In the genomic region with DNA sequence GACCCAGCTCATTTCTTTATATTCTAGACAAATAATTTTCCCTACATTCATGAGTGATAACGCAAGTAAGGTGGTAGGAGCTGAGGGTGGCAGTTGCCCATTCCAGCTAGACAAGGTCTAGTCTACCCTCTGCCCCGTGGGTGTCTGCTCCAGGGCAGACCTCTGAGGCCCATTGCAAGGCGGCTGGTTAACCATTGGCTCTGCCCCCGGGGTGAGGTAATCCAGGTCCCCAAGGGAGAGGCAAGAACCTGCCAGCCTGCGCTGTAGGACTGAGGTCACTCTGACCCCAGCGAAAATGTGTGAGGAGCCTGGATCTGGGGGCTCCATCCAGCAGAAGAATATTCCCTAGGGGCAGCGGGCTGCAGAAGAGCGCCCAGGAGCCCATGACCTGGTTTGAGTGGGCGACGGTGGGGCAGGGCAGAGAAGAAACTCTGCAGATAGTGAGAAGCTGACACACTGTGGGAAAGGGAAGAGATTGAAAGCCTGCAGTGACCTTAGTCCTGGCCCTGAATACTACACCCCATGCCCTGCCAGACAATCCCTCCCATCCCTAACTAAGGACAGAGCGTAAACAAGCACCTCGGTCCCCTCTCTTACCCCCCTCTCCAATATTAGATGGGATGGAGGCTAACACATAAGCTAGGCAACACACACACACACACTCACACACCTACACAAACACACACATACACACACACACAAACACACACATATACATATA, we compare ENCODE assay signal across 15 mouse cellular contexts. TPM values are rescaled to one million over a fixed set of nuclear protein-coding genes. Genes with fewer than 3 reads are reported as not detected.
DNase-seq lines count a peak whose midpoint lies in the region; ATAC-seq and TF ChIP-seq lines count a peak whose summit lies in the region.
"Had no signal": no experiment of that assay in that cellular context is flagged by ENCODE, and none has a peak within 500 bp of the region (broad histone marks: within the 10 kb centered on the region; RNA-seq: fewer than 3 reads in every experiment).

No protein-coding gene starts in this region.

- no peak for TF ChIP-seq EP300 in liver, postnatal 0 days (IDR thresholded peaks at IDR 0.05; ENCODE audit: low read depth)

- H3K4me3 ChIP-seq in liver, embryonic 12.5 days: no peak overlapping the region
- no peak overlapping the region for H3K4me3 ChIP-seq in liver, postnatal 0 days (ENCODE audit: low read depth, low read length)
- H3K4me3 ChIP-seq: embryonic facial prominence, embryonic 12.5 days; heart, adult 2 months; megakaryocyte, embryonic 14.5 days; neural tube, embryonic 15.5 days had no signal

- no peaks in the 10 kb centered on the region for H3K9me3 ChIP-seq in liver, embryonic 12.5 days (replicated peaks)
- no peaks in the 10 kb centered on the region for H3K9me3 ChIP-seq in liver, postnatal 0 days (ENCODE audit: low read length)
- H3K9me3 ChIP-seq: embryonic facial prominence, embryonic 12.5 days; megakaryocyte, embryonic 14.5 days; neural tube, embryonic 15.5 days had no signal

- H3K27me3 ChIP-seq in liver, embryonic 12.5 days (replicated peaks): no peaks in the 10 kb centered on the region; the same call in 1 of the 2 replicates
- H3K27me3 ChIP-seq in liver, postnatal 0 days (ENCODE audit: insufficient read depth, low read length): no peaks in the 10 kb centered on the region
- H3K27me3 ChIP-seq: embryonic facial prominence, embryonic 12.5 days; neural tube, embryonic 15.5 days had no signal

- intact Hi-C loops in heart, postnatal 25 days (cut with DNase I): no loop called here

- 56% methylated on average over 12 of the region's 12 CpGs for WGBS in liver, embryonic 12.5 days (ENCODE audit: insufficient replicate concordance)
- 57% methylated on average over 12 of the region's 12 CpGs for WGBS in liver, postnatal 0 days (ENCODE audit: insufficient replicate concordance)

- peaks cover 27% of the 10 kb centered on the region for H3K4me1 ChIP-seq in liver, embryonic 12.5 days
- H3K4me1 ChIP-seq in liver, postnatal 0 days (ENCODE audit: insufficient read depth): no peaks in the 10 kb centered on the region
- H3K4me1 ChIP-seq: embryonic facial prominence, embryonic 12.5 days; megakaryocyte, embryonic 14.5 days; neural tube, embryonic 15.5 days had no signal

- H3K4me2 ChIP-seq in liver, embryonic 12.5 days: no peak overlapping the region
- peak overlapping the region; percentile 7; the same call in 1 of the 2 replicates for H3K4me2 ChIP-seq in liver, postnatal 0 days (ENCODE audit: low read depth, low read length)
- H3K4me2 ChIP-seq: embryonic facial prominence, embryonic 12.5 days; neural tube, embryonic 15.5 days had no signal

- DNase-seq in liver: no peak
- DNase-seq in adrenal gland, postnatal 25 days: peak; percentile 40
- DNase-seq in kidney, adult 8-10 months: peak; percentile 79
- no peak for DNase-seq in liver, postnatal 0 days
- no peak for DNase-seq in layer of hippocampus, adult 8-10 months (ENCODE audit: low spot score in 2 of 2)
- no peak for DNase-seq in heart, postnatal 25 days (ENCODE audit: low spot score)
- no peak for DNase-seq in right cerebral cortex, postnatal 25 days
- DNase-seq: heart, adult 2 months; heart, postnatal 10 days; thymus, postnatal 14 days had no signal

- H3K27ac ChIP-seq in liver, embryonic 12.5 days: no peak overlapping the region
- H3K27ac ChIP-seq in liver, postnatal 0 days (ENCODE audit: low read depth): no peak overlapping the region
- H3K27ac ChIP-seq: embryonic facial prominence, embryonic 12.5 days; heart, adult 2 months; neural tube, embryonic 15.5 days had no signal

- H3K36me3 ChIP-seq in liver, embryonic 12.5 days: no peaks in the 10 kb centered on the region
- no peaks in the 10 kb centered on the region for H3K36me3 ChIP-seq in liver, postnatal 0 days (replicated peaks; ENCODE audit: insufficient read depth, low read length)
- H3K36me3 ChIP-seq: embryonic facial prominence, embryonic 12.5 days; neural tube, embryonic 15.5 days had no signal

- TF ChIP-seq CTCF in liver, postnatal 0 days (IDR thresholded peaks at IDR 0.05; ENCODE audit: low read depth): no peak

- no peak overlapping the region for H3K9ac ChIP-seq in liver, embryonic 12.5 days
- H3K9ac ChIP-seq in liver, postnatal 0 days (replicated peaks): no peak overlapping the region
- H3K9ac ChIP-seq: embryonic facial prominence, embryonic 12.5 days; neural tube, embryonic 15.5 days had no signal

- ATAC-seq in liver, embryonic 12.5 days: peak; percentile 51; the same call in 1 of the 2 replicates
- peak; percentile 76; the same call in 1 of the 2 replicates for ATAC-seq in liver, postnatal 0 days

RNA-seq across cellular contexts. Expression of gene Elf3, which starts 21.1 kb away (rescaled TPM):
- polyA plus RNA-seq in liver, embryonic 12.5 days (2016; fragmentation: Nextera tagmentation; extraction: Ambion mirVana): 1.1 and 1.8 TPM in 2 replicates
- total RNA-seq in adrenal gland, postnatal 25 days (2021): 0.21 TPM in 1 of 2 replicates, not detected in the other
- polyA plus RNA-seq in liver, postnatal 0 days (2015; fragmentation: Nextera tagmentation; extraction: Ambion mirVana): 0.59 and 0.67 TPM in 2 replicates
- not detected for total RNA-seq in layer of hippocampus, adult 8-10 months (2022)
- not detected for total RNA-seq in heart, postnatal 25 days (2021)
- total RNA-seq: heart, adult 2 months; MEL had no signal

RNA-seq across cellular contexts. Expression of gene Rnpep, which starts 46.6 kb away (rescaled TPM):
- polyA plus RNA-seq in liver, embryonic 12.5 days (2016; fragmentation: Nextera tagmentation; extraction: Ambion mirVana): 36.6 and 38.6 TPM in 2 replicates
- total RNA-seq in adrenal gland, postnatal 25 days (2021): 50.9 and 58.0 TPM in 2 replicates
- polyA plus RNA-seq in liver, postnatal 0 days (2015; fragmentation: Nextera tagmentation; extraction: Ambion mirVana): 20.0 TPM in 2 replicates
- total RNA-seq in layer of hippocampus, adult 8-10 months (2022): 10 to 100 TPM; 53.9 to 63.9 (median 59.3) TPM
- 10 to 100 TPM; 22.1 TPM for total RNA-seq in heart, postnatal 25 days (2021)

Comparison
In these comparisons a context has a peak if more than half of its experiments do, and no peak if none do; other contexts are left out.
1. DNase-seq: peak in adrenal gland, postnatal 25 days (single experiment) and kidney, adult 8-10 months (2 of 2); none in liver (single experiment), liver, postnatal 0 days (single experiment), layer of hippocampus, adult 8-10 months (0 of 2), heart, postnatal 25 days (single experiment) and right cerebral cortex, postnatal 25 days (single experiment).